Mouse (Mus musculus): ENCODE measurements around the gene Gm379.

The Gm379 gene

DNA sequence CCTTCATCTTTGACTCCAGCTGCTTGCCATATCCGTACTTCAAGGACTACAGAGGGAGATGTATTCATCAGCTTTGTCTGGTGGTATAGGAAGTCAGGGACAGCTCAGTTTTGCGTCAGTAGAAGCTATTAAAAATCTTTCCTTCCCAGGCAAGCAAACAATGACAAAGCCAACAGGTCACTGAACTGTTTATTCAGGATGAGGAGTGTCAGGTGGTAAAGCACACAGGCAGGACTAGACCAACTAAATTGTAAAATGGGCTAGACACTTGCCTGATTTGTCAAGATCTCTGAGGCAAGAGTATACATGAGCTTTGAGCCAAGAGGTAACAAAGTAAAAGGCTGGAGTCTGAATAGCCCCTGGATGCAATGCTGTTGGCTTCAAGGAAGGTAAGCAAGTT is at the start of gene Gm379:
Gene Gm379, minus strand, starts transcription at position 7 of the 400 bp plus-strand sequence.
- DNase-seq = no peak

DNA sequence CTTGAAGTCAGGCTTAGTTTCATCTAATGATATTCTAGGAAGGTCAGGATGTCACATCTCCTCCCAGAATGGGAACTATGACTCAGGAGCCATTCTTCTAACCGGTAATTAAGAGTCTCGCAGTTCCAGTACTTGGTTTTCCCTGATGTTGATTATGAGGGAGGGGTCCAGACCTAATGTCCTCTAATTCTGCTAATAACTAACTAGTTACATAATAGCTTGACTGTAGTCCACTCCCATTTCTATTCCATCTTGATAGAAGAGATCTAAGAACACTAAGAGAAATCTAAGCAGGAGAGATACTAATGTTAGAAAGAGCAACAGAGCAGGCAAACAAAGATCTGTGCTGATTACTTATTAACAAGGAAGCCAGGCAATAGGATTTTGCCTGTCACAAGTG is 39.6 kb upstream of the Gm379 start:
- DNase-seq = no peak

DNA sequence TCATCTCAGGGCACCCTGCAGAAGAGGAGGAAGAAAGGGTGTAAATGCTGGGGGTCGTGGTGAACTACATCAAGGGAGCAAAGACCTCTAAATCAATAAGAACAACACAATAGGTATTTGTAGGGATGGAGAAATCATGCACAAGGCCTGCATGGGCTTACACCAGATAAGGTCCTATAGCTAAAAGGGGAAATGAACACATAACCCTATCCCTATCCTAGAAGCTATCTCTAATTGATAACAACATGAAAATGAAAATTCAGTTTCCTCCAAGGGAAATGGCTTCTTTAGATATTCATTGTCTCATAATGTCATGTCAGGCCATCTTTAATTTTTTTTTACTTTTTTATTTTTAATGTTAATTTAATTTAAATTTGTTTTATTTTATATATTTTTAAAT is 4.2 kb upstream of the Gm379 start:
- no peak for DNase-seq

DNA sequence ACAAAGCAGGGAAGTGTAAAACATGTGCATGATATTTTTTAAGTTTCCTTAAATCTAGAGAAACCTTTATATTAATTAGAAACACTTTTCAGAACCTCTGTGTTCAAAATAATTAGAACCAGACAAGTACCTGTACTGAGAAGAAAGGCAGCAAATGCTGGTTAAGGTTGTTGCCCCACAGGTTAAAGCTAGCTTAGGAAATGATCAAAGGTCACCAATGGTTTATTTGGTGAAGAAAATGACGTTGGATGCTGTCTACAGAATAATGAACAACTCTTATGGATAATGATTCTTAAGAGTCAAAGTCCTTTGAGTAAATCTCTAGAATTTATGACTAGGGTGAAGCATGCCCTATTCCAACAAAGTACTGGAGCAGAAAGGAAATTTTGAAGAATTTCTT is 42.7 kb downstream of the Gm379 start:
- no peak for DNase-seq

DNA sequence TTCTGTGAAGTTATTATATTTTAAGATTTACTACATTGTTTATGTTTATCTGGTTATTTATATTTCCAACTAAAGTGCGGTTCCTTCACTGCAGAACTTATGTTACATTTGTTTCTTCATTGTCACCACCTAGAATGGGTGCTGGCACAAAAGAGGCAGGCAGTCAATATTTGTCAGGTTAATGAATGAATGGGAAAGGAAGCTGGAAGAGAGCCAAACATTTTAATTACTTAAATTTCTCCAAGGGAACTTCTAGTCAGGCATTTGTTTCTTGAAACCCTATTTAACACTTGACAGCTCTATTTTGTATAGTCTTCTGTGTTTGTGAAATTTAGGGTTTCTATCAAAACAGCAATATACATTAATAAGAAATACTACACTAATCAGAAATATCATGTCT is 43.8 kb downstream of the Gm379 start:
- DNase-seq = no peak

Measured in kidney, postnatal 10 days (tissue).